Mouse (Mus musculus) lung, embryonic 15.5 days (tissue): ENCODE measurements around the gene Cacna2d2. TPM values are rescaled to one million over a fixed set of nuclear protein-coding genes. Genes with fewer than 3 reads are reported as not detected.
A peak's percentile ranks its signal among the peaks of the same experiment; 100 is the strongest.

Experiments
- ATAC-seq: fragments of 200-750 bp; cut with Nextera tagmentation; 2 replicates; pipeline ENCODE4 v1.8.0; 2017; ENCODE audit warnings: moderate number of reproducible peaks, borderline replicate concordance; ENCODE audit not compliant: low FRiP score, low TSS enrichment; ENCODE audit errors: extremely low read depth
- H3K27ac ChIP-seq: fragments of 300-500 bp; sonication (generic); 2 replicates; pipeline ENCODE4 v1.5.1; 2015; ENCODE audit warnings: moderate library complexity, mild to moderate bottlenecking, inconsistent platforms
- H3K27me3 ChIP-seq: fragments of 300-500 bp; sonication (generic); 2 replicates; pipeline ENCODE4 v1.6.1; 2015; ENCODE audit warnings: inconsistent platforms
- H3K36me3 ChIP-seq: fragments of 300-500 bp; sonication (generic); 2 replicates; pipeline ENCODE4 v1.6.1; 2015; ENCODE audit warnings: inconsistent platforms
- H3K4me1 ChIP-seq: fragments of 300-500 bp; sonication (generic); 2 replicates; pipeline ENCODE4 v1.6.1; 2015; ENCODE audit warnings: inconsistent platforms
- H3K4me2 ChIP-seq: fragments of 300-500 bp; sonication (generic); 2 replicates; pipeline ENCODE4 v1.6.1; 2015; ENCODE audit warnings: inconsistent platforms, mild to moderate bottlenecking, moderate library complexity
- H3K4me3 ChIP-seq: fragments of 300-500 bp; sonication (generic); 2 replicates; pipeline ENCODE4 v1.5.1; 2015; ENCODE audit warnings: mild to moderate bottlenecking, inconsistent platforms
- H3K9ac ChIP-seq: fragments of 300-500 bp; sonication (generic); 2 replicates; pipeline ENCODE4 v1.6.1; 2015; ENCODE audit warnings: inconsistent platforms
- H3K9me3 ChIP-seq: fragments of 300-500 bp; sonication (generic); 2 replicates; pipeline ENCODE4 v1.6.1; 2016; ENCODE audit warnings: inconsistent platforms
- WGBS: fragments of 180-500 bp; shearing (Covaris S2); methylation state at CpG from one replicate; pipeline ENCODE4 v1.1.7; 2015; 5-methylcytosine and 5-hydroxymethylcytosine counted together
- polyA plus RNA-seq: library from polyadenylated mRNA; unstranded; fragments of >200 nt; fragmentation: Nextera tagmentation; extraction: Ambion mirVana; gene quantifications from 2 replicates; pipeline ENCODE4 v1.2.1, GENCODE M21; 2015

Cacna2d2 gene
- polyA plus RNA-seq, 1 experiment from 2014 or later = 0.42 TPM

GRCm38 (mm10) chr9:107435285-107435684 is 35.9 kb downstream of the Cacna2d2 start:
- 15% methylated on average over 6 of the region's 6 CpGs for WGBS

DNA sequence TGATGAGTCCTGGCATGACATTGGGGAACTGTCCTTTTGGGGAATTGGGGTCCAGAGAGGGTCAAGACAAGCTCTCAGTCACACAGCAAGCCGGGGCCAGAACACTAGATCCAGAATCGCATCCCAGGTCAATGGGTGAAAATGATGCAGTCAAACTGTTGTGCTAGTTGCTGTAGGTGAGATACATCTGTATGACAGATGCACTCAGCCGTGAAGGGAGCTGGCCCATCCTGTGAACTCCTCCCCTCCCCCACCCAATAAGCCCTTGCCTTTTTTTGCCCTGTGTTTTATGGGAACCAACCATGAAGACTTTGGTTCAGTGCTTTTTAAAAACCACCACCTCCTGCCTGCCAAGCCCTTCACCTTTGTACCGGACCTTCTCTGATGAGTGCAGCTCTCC is 43.5 kb downstream of the Cacna2d2 start:
- no peak for ATAC-seq
- no peaks in the 10 kb centered on the region for H3K36me3 ChIP-seq
- H3K4me1 ChIP-seq = no peaks in the 10 kb centered on the region
- H3K4me2 ChIP-seq = no peak overlapping the region
- no peak overlapping the region for H3K27ac ChIP-seq
- no peak overlapping the region for H3K4me3 ChIP-seq
- H3K9ac ChIP-seq = no peak overlapping the region
- 76% methylated on average over 4 of the region's 4 CpGs for WGBS
- H3K9me3 ChIP-seq = no peaks in the 10 kb centered on the region
- H3K27me3 ChIP-seq = no peaks in the 10 kb centered on the region

More at GRCm38 (mm10) chr9:107435285-107435684, 35.9 kb downstream of the Cacna2d2 start:
- Histone ChIP-seq H3K4me1 (peaks cover 22% of the 10 kb centered on the region), H3K27ac (no peak overlapping the region), H3K27me3 (no peaks in the 10 kb centered on the region; the same call in 1 of the 2 replicates), H3K4me3 (no peak overlapping the region), H3K36me3 (no peaks in the 10 kb centered on the region), H3K9ac (no peak overlapping the region), H3K4me2 (no peak overlapping the region), H3K9me3 (no peaks in the 10 kb centered on the region)
- no peak for ATAC-seq

DNA sequence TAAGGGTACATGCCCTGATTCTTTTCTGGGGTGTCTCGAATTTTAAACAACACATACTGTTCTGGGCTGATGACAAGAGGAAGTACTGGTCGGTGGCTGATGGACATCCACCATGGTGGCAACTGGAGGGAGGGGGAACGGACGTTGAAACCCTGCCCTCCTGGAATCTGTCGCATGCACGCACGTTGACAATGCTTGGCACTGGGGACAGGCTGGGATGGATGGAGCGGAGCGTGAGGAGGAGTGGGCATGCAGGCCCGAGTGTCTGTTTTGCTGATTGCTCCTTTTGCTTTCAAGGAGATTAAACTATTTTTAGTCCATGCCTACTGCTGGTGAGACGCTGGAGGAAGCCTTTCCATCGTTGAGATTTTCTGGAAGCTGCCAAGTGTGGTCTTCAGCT is 43.9 kb downstream of the Cacna2d2 start:
- H3K9ac ChIP-seq = no peak overlapping the region
- no peak overlapping the region for H3K4me2 ChIP-seq
- no peaks in the 10 kb centered on the region for H3K36me3 ChIP-seq
- no peak overlapping the region for H3K4me3 ChIP-seq
- no peaks in the 10 kb centered on the region for H3K4me1 ChIP-seq
- 57% methylated on average over 12 of the region's 12 CpGs for WGBS
- H3K9me3 ChIP-seq = no peaks in the 10 kb centered on the region
- no peaks in the 10 kb centered on the region for H3K27me3 ChIP-seq
- no peak for ATAC-seq
- H3K27ac ChIP-seq = no peak overlapping the region

DNA sequence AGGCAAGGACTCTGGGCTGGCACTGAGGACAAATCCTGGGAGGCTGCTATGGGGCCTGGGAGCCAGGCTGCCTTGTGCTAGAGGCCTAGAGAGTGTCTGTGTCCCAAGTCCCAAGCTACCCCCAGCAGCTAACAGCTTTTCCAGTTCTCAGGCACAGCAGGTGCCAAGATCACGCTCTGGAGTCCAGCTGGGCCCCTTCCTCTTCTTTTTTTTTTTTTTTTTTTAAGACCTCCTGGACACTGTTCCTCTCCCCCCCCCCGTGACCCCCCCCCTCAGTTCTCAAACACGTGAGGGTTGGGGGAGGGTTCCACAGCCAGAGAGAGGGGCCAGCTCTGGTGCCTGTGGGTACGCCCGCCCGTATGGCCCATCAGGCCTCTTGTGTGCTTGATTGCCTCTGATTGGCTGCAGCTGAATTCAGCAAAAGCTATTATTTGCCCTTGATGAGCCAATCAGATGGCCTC is 45.6 kb downstream of the Cacna2d2 start:
- 45% methylated on average over 4 of the region's 6 CpGs for WGBS
- Histone ChIP-seq H3K4me1 (peaks cover 9% of the 10 kb centered on the region), H3K4me2 (no peak overlapping the region), H3K36me3 (no peaks in the 10 kb centered on the region), H3K9ac (no peak overlapping the region), H3K27ac (no peak overlapping the region), H3K9me3 (no peaks in the 10 kb centered on the region), H3K27me3 (no peaks in the 10 kb centered on the region), H3K4me3 (no peak overlapping the region)
- ATAC-seq = no peak

GRCm38 (mm10) chr9:107448805-107449517 is 49.5 kb downstream of the Cacna2d2 start:
- ATAC-seq = no peak
- Histone ChIP-seq H3K4me1 (peaks cover 30% of the 10 kb centered on the region), H3K27ac (peak overlapping the region; percentile 53), H3K9ac (no peak overlapping the region), H3K4me2 (peak overlapping the region; percentile 33), H3K9me3 (no peaks in the 10 kb centered on the region), H3K4me3 (no peak overlapping the region), H3K27me3 (no peaks in the 10 kb centered on the region), H3K36me3 (no peaks in the 10 kb centered on the region)
- 38% methylated on average over 22 of the region's 22 CpGs for WGBS

GRCm38 (mm10) chr9:107451400-107451799 is 52.0 kb downstream of the Cacna2d2 start:
- 65% methylated on average over 8 of the region's 8 CpGs for WGBS
- no peak overlapping the region for H3K27ac ChIP-seq
- no peaks in the 10 kb centered on the region for H3K36me3 ChIP-seq
- H3K4me2 ChIP-seq = no peak overlapping the region
- ATAC-seq = no peak
- peaks cover 31% of the 10 kb centered on the region for H3K4me1 ChIP-seq
- H3K9me3 ChIP-seq = no peaks in the 10 kb centered on the region
- H3K4me3 ChIP-seq = no peak overlapping the region
- no peak overlapping the region for H3K9ac ChIP-seq
- H3K27me3 ChIP-seq = no peaks in the 10 kb centered on the region; the same call in 1 of the 2 replicates

DNA sequence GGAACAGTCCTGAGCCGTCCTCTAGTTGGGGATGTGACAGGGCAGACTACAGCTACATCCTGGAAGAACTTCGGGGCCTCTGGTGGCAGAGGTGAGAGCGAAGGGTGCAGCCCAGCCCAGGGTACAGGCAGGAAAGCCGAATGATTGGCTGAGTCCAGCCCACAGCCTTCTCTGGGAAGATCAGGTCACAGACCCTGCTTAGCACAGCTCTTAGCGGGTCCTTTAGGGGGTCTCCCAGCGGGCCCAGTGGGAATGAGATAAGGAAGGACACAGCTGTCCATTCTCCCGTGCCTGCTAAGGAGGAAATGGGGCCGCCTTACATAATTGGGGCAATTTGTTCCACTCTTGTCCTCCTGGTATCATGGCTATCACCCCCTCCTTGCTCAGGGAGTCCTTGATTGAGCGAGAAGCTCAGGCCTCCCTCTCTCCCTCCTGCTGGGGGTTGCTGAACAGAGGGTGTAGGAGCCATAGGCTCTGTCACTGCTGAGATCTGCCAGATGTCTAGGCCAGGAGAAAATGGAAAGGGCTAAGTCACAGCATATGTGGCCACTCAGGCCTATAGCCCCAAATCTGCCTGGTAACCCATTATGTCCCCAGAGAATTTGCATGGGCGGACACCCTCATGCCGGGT is 52.6 kb downstream of the Cacna2d2 start:
- H3K4me3 ChIP-seq = no peak overlapping the region
- peaks cover 2% of the 10 kb centered on the region; the same call in 1 of the 2 replicates for H3K27me3 ChIP-seq
- H3K9ac ChIP-seq = no peak overlapping the region
- 39% methylated on average over 11 of the region's 11 CpGs for WGBS
- no peaks in the 10 kb centered on the region for H3K36me3 ChIP-seq
- H3K4me2 ChIP-seq = no peak overlapping the region
- no peaks in the 10 kb centered on the region for H3K9me3 ChIP-seq
- no peak overlapping the region for H3K27ac ChIP-seq
- H3K4me1 ChIP-seq = peaks cover 31% of the 10 kb centered on the region
- no peak for ATAC-seq

GRCm38 (mm10) chr9:107452552-107452951 is 53.1 kb downstream of the Cacna2d2 start:
- H3K9me3 ChIP-seq = no peaks in the 10 kb centered on the region
- peaks cover 7% of the 10 kb centered on the region; the same call in 1 of the 2 replicates for H3K27me3 ChIP-seq
- H3K4me3 ChIP-seq = no peak overlapping the region
- no peak for ATAC-seq
- H3K4me2 ChIP-seq = no peak overlapping the region
- H3K36me3 ChIP-seq = no peaks in the 10 kb centered on the region
- peaks cover 31% of the 10 kb centered on the region for H3K4me1 ChIP-seq
- WGBS = 16% methylated on average over 4 of the region's 4 CpGs
- no peak overlapping the region for H3K27ac ChIP-seq
- no peak overlapping the region for H3K9ac ChIP-seq

GRCm38 (mm10) chr9:107453151-107453550 is 53.7 kb downstream of the Cacna2d2 start:
- H3K9ac ChIP-seq = no peak overlapping the region
- H3K4me2 ChIP-seq = peak overlapping the region; percentile 24; the same call in 1 of the 2 replicates
- WGBS = 50% methylated on average over 8 of the region's 8 CpGs
- ATAC-seq = 0 out of 2 replicates have a peak, but pooled peaks have one; percentile 12
- H3K36me3 ChIP-seq = no peaks in the 10 kb centered on the region
- peaks cover 7% of the 10 kb centered on the region; the same call in 1 of the 2 replicates for H3K27me3 ChIP-seq
- H3K27ac ChIP-seq = no peak overlapping the region
- no peak overlapping the region for H3K4me3 ChIP-seq
- peaks cover 31% of the 10 kb centered on the region for H3K4me1 ChIP-seq
- no peaks in the 10 kb centered on the region for H3K9me3 ChIP-seq

DNA sequence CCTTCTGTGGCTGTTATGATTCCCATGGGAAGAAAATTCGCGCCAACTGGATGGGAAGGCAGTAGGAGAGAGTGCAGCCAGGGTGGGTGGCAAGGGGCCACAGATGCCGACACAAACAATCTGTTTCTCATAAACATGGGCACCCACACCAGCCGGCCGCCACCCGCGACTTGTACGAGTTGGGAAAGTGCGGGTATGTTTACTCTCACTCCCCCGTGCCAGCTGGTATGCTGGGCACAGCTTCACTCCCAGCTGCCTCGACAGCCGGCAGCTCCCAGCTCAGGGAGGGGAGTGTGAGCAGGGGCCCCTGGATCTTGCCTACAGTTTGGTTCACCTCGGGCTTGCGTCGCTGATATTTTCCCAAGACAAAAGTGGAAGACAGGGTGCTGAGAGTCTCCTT is 57.3 kb downstream of the Cacna2d2 start:
- no peak overlapping the region for H3K4me2 ChIP-seq
- H3K9ac ChIP-seq = no peak overlapping the region
- peaks cover 7% of the 10 kb centered on the region; the same call in 1 of the 2 replicates for H3K27me3 ChIP-seq
- no peaks in the 10 kb centered on the region for H3K36me3 ChIP-seq
- no peak for ATAC-seq
- peaks cover 22% of the 10 kb centered on the region for H3K4me1 ChIP-seq
- no peaks in the 10 kb centered on the region for H3K9me3 ChIP-seq
- no peak overlapping the region for H3K4me3 ChIP-seq
- 53% methylated on average over 15 of the region's 15 CpGs for WGBS
- H3K27ac ChIP-seq = no peak overlapping the region

- ATAC-seq = no peak
- no peak overlapping the region for H3K4me2 ChIP-seq
- no peaks in the 10 kb centered on the region for H3K4me1 ChIP-seq
Measured at GRCm38 (mm10) chr9:107462907-107463306, 63.5 kb downstream of the Cacna2d2 start.

DNA sequence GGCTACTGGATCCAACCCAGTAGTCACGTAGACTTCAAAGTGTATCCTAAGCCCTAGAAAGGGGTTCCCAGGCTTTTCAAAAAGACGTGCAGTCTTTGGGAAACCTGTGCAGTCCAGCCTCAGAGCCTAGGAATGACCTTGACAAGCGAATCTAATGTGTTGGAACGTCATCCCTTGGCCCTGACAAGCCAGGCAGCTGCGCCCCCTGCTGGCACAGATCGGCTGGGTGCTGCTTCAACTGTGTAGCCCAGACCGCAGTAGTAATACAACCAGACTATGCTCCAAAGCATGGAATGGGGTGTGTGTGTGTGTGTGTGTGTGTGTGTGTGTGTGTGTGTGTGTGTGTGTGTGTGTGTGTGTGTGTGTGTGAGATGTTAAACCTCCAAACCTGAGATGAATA is 64.1 kb downstream of the Cacna2d2 start:
- H3K9ac ChIP-seq = no peak overlapping the region
- no peak overlapping the region for H3K4me3 ChIP-seq
- H3K9me3 ChIP-seq = no peaks in the 10 kb centered on the region
- no peak overlapping the region for H3K27ac ChIP-seq
- ATAC-seq = no peak
- peaks cover 6% of the 10 kb centered on the region for H3K27me3 ChIP-seq
- H3K4me1 ChIP-seq = no peaks in the 10 kb centered on the region
- no peak overlapping the region for H3K4me2 ChIP-seq
- 8% methylated on average over 7 of the region's 7 CpGs for WGBS
- no peaks in the 10 kb centered on the region for H3K36me3 ChIP-seq

More at GRCm38 (mm10) chr9:107462907-107463306, 63.5 kb downstream of the Cacna2d2 start:
- Histone ChIP-seq H3K9me3 (no peaks in the 10 kb centered on the region), H3K27me3 (peaks cover 6% of the 10 kb centered on the region), H3K9ac (no peak overlapping the region), H3K4me3 (no peak overlapping the region), H3K36me3 (no peaks in the 10 kb centered on the region), H3K27ac (no peak overlapping the region)
- WGBS = 36% methylated on average over 5 of the region's 5 CpGs
